Mouse (Mus musculus) testis, postnatal 14 days (tissue): Measurements from ENCODE around the gene Fars2.
A peak's percentile ranks its signal among the peaks of the same experiment; 100 is the strongest.

Source experiments
- DNase-seq: peaks from one replicate; pipeline ENCODE4 v3.0.0; 2021; ENCODE audit warnings: low spot score

Fars2 gene

DNA sequence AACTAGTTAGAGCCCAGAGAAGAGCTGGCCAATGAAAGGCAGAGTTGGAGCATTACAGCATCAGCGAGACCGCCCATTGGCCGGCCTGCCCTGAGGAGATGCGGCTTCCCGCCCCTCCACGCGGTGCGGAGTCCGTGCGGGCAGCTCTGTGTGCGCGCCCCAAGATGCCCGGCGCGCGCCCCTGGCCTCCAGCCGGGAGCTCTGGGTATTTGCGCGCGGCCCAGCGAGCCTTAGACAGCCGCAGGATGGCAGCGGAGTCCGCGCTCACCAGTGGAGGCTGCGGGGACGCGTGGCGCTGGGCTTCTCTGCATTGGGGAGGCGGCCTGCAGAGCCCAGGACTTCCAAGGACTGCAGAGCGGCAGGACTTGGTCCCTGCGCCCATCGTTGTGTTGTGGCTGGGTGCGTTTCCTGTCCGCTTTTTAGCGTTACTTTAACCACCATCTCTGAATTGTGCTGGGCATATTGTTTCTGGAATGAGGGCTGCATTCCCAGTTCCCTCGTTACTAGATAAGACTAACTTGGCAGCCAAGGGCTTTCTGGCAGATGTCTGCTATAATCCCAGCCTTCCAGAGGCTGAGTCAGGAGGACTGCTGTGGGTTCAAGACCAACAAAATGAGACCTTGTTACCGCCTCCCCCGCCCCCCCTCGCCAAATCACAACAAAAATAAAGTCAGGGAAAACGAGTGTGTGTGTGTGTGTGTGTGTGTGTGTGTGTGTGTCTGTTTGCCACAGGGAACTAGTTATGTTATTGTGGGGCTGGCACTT is 461.5 kb downstream of the Fars2 start:
- DNase-seq: peak; percentile 78

DNA sequence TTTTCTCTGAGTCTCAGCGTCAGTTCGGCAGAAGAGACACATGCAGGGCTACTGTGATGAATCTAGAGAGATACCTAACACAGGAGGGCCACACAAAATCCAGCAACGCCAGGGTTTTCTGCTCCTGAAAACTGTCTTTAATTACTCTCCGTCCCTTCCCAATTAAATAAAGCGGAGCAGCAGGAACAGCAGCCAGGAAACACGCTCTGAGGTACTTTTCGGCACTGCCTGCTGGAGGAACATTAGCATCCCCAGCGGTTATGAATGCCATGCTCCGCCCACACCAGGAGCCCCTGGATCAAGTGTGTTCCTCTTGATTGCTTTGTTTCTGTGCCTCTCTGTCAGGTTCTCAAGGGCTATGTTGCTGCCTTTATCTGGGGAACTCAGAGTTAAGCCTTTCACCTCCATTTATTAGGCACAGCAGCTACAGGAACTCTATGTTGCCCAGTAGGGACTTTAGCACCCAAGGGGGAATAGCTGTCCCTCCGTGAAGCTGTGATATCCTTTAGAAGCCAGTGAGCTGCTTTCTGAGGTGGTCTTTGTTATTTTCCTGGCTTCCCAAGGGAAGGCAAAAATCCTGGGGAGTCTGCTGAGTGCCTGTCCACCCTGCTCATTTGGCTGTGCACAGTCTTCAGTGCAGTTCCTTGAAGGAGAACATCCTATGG is 465.3 kb downstream of the Fars2 start:
- DNase-seq: no peak

DNA sequence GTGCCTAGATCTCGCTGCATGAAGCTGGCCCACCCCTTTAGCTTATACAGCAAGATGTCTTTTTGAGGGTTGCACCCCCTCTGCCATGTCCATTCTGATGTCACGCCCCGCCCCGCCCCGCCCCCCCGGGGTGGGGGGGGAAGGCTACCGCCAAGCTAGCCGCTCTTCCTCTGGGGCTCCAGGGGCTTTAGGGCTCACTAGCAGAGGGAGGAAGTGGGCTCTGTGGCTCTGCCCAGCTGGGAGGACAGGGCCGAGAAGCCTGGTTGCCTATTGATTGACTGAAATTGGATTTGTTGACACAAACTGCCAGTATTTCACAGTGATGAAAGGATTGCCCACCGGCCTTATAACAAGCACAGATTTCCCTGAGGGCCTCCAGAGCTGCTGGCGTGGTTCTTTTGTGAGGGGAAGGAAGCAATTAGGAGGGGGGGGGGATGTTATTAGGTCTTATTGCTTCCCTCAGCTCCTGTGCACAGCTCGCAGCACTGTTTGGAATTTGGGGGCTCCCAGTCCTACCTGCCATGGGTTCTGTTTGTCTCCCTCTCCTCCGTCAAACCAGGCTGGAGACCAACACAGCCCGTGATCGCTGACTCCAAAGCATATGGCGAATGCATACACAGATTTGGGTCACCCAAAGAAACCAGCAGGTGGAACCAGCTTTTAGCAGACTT is 466.4 kb downstream of the Fars2 start:
- no peak for DNase-seq

GRCm38 (mm10) chr13:36584197-36584596 is 467.0 kb downstream of the Fars2 start:
- DNase-seq: no peak

DNA sequence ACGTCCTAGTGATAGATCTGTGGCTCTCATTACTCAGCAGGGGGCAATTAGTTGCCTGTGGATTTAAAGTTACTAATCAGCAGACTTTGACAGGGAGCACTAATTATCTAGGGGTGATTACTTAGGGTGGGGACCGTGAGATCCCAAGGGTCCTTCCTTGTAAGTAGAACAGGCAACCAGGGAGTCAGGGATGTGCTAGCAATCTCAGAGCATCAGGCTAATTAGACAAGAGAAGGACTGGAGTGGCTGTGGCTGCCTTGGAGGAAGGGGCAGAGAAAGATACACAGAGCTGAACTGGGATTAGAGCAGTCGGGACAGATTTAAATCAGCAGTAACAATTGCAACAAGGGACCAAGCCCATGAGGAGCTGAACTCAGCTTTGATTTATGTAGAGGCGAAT is 471.9 kb downstream of the Fars2 start:
- no peak for DNase-seq

DNA sequence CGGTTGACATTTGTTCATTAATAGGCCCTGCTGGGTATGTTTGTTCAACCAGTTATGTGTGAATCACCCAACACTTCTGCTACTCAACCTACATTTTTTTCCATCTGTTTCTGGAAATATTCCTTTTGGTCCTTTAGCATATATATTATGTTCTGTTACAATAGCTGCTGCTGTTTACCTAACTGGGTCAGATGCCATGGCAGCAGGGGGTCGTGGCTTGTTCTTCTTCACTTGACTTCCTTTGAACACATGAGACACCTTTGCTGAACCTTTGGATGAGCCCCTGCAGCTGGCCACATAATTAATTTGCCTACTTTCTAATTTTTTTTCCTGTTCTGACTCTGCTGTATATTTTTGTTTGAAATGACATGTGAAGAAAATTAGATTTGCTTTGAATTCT is 475.1 kb downstream of the Fars2 start:
- DNase-seq: no peak

DNA sequence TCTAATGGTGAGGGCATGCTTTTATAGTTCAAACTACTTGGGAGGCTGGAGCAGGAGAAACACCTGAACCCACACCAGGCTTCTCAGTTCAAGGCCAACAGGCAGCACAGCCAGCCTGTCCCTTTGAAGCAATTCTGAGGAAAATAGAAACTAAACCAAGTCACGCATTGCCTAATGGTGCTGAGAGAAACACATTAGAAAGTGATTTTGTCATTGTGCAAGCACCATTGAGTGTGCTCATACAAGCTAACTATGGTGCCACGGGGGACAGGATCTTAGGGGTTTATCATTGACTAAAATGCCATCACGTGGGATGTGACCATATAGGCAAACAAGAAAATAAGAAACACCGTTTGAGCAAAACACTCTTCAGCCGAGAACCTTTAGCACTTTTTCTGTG is 489.5 kb downstream of the Fars2 start:
- no peak for DNase-seq

DNA sequence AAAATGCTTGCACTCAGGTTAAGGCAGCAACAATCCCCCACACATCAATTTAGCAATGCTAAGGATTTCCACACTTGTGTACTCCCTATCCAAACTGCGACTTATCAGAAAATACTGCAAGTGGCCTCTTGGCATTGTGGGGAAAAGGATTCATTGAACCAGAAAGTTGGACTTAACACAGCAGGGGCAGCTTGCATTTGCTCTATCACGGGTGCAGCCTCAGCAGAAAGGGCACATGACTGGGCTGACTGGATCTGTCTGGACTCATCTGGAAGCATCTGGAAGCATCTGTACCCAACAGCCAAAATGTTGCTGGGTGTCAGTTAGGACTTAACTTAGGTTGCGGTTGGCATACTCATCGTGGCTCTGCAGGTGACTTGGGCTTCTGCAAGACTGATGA is 490.7 kb downstream of the Fars2 start:
- no peak for DNase-seq

- DNase-seq: no peak
These were observed 493.2 kb downstream of the Fars2 start for GRCm38 (mm10) chr13:36610426-36610825.

DNA sequence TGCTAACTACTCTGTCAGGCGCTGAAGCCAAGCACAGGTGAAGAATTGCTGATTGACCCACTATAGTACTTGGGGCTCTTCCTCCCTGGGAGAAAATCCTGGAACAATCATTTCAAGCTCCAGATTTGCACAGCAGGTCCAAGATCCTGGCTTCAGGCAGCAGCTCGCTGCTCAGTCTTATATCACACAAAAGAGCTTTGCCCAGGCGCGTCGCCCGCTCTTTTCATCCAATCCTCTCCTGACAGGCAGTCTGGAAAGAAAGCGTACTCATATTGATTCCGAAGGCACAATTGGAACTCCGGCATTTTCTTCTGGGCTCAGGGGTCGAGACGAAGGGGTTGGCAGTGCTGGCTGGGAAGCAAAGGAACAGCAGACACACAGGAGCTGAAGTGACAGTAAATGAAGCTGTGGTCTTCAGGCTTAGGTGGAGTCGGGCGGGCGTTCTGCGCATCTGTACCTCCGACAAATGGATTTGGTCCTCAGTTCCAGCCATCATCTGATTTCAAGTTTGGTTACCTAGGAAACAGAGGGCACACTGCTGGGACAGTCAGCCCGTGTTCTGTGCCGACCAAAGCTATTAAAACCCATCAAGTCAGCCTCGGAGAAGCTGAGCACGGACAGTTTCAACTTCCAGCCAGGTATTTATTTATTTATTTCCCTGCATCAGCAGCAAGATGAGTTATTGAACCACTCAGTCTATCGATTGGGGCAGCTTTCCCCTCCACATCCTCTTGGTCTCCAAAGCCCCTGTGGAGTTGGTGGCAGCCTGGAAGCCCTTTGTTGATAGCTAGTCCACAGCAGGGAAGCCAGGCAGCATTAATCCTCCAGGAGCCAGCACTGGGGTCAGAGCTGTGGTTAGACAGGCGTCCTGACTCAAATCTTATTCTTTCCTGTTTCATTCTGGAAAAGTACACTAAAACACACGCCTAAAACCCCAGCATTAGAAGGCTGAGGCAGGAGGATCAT is 495.9 kb downstream of the Fars2 start:
- no peak for DNase-seq

GRCm38 (mm10) chr13:36620498-36621332 is 503.5 kb downstream of the Fars2 start:
- DNase-seq: no peak

DNA sequence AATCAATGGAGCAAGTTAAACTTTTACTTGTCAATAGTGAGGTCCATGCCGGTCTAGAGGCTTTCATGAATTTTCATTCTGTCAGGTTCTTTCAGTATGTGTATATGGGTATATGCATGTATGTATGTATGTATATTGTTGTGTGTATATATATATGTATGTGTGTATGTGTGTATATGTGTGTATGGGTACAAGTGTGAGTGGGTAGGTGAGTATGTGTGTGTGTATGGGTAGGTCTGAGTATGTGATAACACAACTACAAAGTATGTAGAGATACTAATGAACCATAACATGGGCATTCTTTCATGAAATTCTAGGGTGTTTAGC is 504.1 kb downstream of the Fars2 start:
- DNase-seq: no peak

DNA sequence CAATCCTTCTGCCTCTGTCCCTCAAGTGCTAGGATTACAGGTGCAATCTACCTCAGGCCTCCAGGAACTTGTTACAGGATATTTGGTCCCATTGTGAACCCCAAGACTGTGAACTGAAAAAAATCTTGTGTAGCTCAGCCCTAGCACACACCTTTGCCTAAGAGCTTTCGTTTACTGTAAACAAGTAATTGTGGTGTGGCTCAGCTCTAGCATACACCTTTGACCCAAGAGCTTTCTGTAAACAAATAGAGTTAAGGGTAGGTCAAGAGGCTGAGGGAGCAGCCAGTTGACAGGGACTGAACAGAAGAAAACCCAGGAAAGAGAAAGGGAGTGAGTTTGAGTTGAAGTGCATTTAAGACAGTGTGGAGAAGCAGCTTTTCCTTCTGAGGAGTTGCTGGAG is 506.3 kb downstream of the Fars2 start:
- DNase-seq: no peak

DNA sequence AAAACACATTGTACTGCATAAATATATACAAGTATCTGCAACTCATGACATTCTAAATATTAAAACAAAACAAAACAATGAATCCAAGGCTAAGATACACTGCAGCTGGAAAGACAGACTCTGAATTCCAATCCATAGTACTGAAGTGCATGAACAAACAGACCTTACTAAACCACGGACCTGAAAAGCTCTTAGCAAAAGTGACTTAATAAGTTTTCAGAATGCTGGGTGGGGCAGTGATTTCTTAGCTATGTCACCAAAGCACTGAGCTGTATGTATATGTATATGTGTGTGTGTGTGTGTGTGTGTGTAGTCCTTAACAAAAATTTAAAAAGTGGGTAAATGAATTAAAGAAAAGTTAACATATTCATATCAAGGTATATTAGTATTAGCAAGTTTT is 511.9 kb downstream of the Fars2 start:
- DNase-seq: no peak

- no peak for DNase-seq
These were observed 531.0 kb downstream of the Fars2 start for GRCm38 (mm10) chr13:36648257-36648656.

DNA sequence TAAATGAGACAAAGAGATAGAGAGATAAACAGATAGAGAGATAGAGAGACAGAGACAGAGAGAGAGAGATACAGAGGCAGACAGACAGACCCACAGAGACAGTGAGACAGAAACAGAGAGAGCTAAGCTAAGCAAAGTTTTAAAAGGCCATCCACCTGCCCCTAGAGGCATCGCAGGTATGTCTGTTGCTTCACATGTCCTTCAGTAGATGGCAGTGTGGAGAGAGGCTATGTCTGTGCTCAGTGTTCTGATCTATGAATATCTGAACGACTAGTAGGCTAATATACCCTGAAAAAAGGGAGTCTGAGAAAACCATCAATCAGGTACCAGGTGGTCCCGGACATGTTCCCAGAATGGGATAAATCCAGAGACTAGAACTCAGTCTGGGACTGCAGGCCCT is 537.0 kb downstream of the Fars2 start:
- DNase-seq: no peak

- DNase-seq: no peak
These were observed 562.1 kb downstream of the Fars2 start for GRCm38 (mm10) chr13:36679345-36679744.

DNA sequence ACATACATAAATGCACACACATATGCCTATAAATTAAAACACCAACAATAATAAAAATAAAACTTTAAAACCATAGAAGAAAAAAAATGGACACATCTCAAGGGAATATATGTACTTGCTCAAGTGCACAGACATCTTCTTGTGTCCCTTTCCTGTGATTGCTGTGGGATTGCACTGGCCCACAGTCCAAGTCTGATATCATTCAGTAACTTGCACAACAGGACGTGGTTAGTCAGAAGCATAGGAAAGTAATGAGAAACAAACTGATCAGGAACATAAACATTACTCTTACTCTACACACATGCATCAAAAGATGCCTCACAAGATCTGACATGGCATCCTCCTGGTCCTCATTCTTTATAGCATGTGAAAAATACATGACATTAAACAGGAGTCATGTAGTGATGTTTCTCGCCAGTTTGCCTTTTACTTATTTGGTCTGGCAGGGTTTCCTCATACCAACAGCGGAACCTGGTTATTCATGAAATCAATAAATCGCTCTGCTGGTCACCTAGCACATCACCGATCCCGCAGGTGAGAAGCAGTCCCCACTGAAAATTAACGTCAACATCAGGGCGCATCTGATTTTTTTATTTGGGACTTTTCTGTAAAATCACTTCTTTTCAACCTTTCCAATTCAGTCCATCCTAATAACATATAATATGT is 563.6 kb downstream of the Fars2 start:
- no peak for DNase-seq

DNA sequence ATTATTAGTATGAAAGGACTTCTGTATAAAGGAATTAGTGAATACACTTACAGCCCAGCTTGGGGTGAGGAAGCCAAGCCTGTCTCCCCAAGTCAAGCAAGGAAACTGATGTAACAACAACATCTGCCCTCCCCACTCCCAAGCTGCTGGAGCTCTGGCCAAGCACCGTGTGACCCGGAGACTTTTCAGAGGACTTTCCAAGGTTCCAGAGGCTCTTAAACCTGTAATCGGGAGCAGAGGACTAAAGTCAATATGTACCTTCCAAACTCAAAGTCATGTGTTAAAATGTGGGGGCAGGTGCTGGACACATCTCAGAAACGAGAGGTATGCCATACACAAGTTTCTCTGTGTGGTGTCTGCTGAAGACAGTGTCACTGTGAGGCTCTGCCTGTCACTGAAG is 566.4 kb downstream of the Fars2 start:
- DNase-seq: no peak

DNA sequence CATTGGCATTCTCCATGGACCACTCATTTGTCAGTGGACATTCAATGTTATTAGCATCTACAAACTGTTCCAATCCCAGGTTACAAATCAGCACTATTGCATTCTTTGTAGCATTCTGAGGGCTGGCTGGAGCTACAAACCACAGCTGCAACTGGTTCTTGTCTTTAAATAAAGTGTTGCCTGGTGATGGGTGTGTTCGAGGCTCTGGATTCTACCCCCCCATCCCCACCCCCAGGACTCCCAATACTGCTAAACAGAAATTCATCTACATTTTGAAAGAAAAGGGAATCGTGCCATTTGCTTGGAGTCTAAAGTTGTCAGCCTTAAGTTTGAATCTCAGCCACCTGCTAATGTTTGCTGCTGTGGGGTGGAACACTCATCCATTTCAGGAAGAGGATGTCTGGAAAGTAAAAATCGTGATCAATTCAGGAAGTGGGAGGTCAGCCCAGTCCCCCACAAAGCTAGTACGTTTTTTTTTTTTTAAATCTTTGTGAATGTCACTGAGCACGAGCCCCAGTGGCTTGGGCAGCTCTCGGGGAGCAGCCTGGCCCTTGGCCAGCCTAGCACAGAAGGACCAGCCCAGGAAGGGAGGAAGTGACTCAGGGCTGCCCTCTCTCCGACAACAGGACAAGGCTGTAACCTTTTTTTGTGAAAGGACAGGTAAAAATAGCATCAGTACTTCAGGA is 578.4 kb downstream of the Fars2 start:
- no peak for DNase-seq
